Mouse (Mus musculus) monocyte, adult 2 months (primary cell): ENCODE data around the gene Cdhr3.
A peak's percentile ranks its signal among the peaks of the same experiment; 100 is the strongest.
"Not testable (repeated sequence)": the region's sequence is repeated elsewhere in the genome, so short reads cannot be mapped to it uniquely, and the experiment has no call there.

ENCODE experiments used
- DNase-seq, 2 experiments: peaks; one replicate each; pipeline ENCODE4 v3.0.0; 2022; ENCODE audit warnings: low spot score in 2 of 2, low read depth in 1 of 2

The Cdhr3 gene

DNA sequence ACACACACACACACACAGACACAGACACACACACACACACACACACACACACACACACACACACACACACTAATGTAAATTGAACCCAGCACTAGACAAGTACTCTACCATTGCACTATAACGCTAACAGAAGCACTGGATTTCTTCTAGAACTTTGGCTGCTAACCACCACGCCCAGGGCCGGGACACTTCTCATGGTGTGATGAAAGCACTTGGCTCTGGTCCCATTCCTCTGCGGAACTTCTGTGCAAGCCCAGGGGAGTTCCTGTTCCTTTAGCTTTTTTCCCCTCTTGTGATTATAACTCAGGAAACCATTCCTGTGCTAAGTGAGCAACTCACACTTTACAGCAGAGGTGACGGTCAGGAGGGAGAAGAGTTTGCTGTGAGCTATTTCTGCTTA lies 9.3 kb downstream of the Cdhr3 start:
- DNase-seq: peak; percentile 19 to 46

DNA sequence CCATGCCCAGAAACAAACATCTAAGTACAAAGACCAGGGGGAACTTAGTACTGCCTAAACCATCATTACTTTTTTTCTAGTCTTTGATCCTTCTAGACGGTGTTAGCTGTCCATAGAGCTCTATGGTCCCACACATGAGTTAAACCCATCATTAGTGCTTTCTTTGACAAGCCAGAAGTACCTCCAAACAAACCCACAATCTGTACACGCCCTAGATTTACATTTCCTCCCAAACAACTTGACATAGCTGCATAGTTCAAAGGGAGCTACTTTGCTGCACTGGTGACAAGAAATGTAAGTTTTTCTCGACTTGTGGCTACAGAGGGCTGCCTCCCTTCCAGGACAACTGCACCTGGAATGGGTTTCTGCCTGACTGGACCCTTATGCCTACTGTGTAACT lies 16.4 kb downstream of the Cdhr3 start:
- no peak for DNase-seq

DNA sequence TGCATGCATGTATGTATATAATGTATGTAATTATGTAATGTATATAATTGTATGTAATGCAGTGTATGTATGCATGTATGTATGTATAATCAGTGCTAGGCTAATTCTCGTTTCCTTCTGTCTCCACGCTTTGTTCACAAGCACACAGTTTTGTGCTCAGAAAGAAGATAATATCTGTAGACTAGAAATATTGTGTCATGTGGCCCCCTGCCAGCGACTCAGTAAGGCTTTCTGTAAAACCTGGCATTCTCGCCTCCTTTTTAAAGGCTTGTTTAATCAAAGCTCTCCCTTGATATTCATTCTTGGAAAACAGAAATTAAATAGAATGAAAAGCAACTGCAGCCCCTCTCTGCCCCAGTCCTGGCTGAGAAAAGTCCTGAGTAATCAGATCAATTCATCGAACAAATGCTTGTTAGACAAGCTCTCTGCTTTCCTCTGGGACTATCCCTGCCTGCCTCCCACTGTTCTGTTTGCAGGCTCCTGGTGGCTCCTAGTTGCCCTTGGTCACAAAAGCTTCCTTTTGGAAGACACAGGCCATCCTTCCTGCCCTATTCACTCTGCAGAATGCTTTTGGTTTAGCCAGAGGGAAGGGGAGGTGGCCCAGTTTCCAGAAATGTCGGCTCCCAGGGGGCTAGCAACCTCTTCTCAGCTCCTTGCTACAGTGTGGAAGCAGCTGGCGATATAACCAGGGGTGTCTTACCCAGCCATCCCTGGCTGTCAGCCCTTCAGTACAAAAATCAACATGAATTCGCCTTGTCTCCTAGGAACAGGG lies 20.6 kb downstream of the Cdhr3 start:
- DNase-seq: no peak

DNA sequence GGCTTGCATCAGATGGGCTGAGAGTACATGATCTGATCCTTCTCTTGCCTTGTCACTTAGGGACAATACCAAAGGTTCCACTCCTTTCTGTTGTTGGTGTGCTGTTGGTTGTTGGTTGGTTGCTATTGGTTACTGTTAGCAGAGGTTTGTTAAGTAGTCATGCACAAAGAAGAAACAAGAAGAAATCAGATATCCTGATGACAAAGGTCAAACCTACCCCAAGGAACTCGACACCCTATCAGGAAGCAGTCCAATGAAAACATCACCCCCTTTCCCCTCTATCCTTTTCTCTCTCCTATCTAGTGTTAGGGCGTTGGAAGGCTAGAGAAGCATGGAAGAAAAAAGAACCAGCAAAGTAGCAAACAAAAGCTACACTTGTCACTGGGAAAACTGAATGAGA lies 23.7 kb downstream of the Cdhr3 start:
- DNase-seq: no peak

DNA sequence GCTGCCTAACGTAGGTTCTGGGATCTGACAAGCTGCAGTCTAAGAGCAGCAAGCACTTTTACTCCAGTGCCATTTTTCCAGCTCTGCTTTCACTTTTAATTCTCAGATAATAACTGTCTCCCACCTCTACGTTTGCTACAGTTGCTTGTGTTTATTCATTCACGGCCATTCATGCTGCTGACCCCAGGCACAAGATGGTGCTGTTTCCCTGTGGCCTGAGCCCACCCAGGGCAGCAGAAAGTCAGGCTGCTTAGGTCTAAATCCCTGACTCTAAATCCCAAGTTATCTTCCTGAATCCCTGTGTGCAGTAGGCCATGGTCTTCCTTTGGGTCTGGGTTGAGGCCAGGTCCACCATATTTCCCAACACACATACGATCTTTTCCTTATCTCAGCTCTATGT lies 26.3 kb downstream of the Cdhr3 start:
- no peak for DNase-seq

DNA sequence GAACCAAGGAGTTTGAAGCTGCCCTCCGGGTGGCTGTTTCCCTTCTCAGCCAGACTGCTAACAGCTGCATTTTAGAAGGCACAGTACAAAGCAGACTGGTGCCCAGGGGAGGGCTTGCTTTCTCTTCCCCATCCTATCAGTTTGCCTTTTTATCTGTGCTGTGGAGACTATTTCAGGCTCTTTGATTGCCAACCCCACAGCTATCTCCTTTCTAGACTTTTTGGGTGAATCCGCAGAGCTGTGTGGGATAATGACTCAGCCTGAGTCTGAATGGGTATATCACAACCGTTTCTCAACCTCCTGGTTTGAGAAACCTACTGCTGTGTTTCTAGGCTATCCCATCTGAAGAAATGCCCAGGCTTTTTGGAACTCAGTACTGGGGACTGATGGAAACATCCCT lies 27.5 kb downstream of the Cdhr3 start:
- DNase-seq: no peak

DNA sequence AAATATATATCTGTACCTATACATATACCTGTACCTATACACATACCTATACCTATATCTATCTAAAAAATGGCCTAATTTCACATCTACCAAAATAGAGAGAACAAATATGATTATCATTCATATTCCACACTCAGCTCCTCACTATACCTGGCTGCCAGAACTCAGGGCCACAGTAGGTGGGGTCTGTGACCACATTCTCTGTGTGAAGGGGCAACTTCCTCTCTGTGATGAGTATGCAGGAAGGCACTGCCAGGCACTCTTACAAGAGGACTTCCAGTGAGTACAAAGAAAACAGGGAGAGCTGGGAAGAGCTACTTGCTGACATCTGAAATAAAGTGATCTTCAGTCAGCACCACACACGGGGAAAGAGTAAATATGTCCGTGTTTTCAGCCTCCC lies 28.4 kb downstream of the Cdhr3 start:
- no peak for DNase-seq

DNA sequence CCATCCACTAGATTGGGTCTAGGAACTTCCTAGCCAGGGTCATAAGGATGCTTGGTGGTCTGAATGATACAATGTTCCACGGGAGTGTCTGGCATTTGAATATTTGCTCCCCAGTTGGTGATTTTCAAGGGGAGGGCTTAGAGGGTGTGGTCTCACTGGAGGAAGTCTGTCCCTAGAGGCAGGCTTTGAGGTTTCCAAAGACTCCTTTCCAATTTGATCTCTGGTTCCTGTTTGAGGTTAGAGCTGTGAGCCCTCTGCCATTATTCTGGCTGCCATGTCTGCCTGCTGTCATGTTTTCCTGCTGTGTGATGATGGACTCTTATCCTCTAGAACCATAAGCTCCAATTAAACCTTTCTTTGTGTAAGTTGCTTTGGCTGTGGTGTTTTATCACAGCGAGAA lies 29.4 kb downstream of the Cdhr3 start:
- no peak for DNase-seq

DNA sequence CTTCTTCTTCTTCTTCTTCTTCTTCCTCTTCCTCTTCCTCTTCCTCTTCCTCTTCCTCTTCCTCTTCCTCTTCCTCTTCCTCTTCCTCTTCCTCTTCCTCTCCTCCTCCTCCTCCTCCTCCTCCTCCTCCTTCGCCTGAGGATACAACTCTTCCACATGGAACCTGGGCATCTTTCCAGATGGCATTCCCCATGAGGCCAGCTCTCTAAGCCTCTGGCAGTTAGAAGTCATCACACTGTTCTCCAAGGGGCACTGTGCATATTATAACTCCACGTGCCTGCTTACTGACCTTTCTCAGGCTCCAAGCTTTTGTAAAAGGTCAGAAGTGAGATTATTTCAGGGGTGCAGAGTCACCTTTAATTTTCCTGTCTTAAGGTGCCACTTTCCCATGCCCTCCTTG lies 30.3 kb downstream of the Cdhr3 start:
- DNase-seq: not testable (repeated sequence)

DNA sequence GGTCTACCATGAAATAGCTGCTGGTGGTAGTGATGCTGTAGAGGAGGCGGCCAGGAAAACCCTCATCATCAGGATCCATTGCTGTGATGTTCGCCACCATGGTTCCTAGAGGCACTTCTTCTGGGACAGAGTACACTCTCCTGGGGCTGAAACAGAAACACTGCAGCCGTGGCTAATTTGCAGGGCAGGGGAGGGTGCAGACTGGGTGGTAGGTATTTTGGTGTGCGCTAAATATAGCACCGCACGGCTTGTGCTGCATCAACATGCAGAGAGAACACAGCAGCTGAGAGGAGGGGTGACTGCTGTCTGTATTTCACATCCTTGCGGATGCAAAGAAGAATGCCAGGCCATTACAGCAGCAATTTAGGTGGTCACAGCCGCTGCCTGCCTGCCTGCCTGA lies 31.0 kb downstream of the Cdhr3 start:
- no peak for DNase-seq

DNA sequence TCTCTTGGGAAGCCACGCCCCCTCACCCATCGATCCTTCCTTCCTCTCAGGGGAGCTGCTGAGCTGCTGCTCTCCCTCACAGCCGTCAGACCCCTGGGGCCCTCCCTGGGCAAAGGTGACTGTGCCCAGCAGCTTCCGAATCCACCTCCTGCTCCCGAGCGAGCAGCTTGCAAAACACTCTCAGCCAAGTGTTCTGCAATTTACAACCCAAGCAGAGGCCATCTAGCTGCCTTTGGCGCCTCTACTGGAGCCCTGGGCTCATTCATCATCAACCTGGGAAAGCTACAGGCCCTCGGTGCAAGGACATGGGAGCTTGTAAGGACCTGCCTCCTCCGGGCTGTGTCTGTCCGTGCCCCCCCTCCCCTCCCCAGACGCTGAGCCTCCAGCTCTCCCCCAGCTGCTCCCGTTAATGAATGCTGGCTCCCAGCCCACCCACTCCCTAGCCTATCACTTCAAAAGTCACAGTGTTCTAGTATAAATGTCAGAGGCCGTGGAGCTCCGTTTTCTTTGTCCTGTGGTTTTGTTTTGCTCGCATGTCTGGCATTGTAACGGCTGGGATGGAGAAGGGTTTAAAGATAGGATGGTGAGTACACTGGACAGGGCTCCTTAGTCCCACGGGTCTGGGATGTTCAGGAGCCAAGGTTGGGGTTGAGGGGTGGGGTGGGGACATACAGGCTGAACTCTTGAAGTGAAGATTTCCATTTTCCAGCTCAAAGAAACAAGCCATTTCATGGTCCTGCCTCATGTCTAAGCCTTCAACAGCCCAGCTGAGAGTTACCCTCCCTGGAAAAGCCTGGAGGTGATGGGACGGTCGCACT lies 35.2 kb downstream of the Cdhr3 start:
- no peak for DNase-seq

DNA sequence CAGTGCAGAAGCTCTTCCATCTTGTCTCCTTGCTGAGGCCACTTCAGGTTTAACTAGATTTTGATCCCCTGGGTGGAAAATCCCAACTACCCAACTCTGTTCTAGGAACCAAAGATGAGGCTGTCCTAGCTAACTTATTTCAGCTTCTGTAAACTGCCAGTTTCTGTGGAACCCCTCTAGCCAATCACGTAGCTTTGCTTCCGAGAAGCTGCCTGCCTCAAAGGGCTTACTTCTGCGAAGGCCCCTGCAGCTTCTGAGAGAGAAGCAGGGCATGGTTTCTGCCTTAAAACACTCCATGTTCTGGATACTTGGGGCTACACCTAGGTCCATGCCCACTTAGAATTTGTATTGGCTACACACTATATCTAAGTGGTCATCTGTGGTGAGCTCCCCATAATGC lies 36.1 kb downstream of the Cdhr3 start:
- DNase-seq: no peak

DNA sequence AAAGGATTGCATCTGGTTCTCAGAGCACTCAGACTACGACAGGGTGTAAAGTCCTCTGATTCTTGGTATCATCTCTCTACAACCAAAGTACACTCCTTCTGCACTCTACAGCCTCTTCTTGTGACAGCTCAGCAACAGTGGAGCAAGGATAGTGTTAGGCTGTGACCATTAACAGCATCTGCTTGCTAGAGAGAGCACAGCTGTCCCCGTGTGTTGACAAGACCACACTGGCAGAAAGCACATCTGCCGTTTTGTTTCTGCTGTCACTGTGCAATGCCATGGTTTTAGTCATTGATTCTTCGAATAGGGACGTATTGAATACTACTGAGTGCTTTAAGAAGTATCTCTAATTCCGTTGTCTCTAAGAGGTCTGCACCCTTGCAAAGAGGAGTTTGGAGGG lies 36.6 kb downstream of the Cdhr3 start:
- no peak for DNase-seq

DNA sequence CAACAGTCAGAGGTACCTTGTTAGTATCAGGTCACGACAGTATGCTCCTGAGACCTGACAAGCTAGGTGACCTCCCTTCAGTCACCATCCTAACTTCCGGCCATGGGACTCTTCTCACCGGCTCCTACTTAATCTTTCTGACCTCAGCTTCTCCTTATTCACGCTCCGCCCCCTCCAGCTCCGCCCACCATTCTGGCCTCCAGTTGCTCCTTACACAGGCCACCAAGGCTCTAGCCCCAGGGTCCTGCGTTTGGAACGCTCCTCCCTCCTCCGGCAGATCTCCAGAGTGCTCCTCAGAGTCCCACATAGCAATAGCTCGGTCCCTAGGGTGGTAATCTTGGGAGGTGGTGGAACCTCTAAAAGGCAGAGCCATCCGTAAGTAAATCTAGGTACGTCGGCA lies 38.9 kb downstream of the Cdhr3 start:
- no peak for DNase-seq

DNA sequence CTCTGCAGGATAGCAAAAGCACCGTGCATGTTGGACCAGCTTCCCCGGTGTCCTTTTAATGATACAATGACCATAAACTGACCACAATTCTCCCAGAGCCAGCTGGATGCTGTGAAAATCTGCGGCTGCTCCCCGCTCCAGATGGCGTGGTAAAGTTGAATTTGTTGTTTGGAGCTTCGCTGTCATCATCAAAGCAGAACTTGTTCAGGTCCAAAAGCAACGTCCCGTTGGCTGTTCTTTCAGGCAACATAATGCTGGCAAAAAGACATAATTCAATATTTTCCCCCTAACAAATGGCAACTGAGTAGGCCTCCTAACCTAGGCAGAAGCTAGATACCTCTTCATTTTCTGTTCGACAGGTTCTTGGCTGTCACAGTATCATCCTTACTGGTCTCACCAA lies 39.4 kb downstream of the Cdhr3 start:
- DNase-seq: no peak

DNA sequence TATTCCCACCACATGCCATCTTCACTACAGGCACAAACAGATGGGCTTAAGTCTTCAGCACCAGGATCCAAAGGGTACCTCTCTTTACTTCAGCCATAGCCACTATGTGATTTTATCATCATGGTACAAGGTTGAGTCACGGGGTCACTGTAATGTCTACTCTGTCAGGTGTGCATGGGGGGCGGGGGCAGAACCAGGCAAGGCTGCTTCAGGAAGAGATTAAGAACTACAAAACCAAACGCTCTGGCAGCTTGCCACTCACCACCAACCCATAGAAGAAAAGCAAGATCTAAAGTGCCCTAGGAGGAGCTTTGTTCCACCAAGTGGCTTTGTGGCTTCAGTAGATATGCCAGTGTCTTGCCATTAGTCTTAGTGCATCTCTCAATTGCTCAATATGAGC lies 44.3 kb downstream of the Cdhr3 start:
- no peak for DNase-seq

DNA sequence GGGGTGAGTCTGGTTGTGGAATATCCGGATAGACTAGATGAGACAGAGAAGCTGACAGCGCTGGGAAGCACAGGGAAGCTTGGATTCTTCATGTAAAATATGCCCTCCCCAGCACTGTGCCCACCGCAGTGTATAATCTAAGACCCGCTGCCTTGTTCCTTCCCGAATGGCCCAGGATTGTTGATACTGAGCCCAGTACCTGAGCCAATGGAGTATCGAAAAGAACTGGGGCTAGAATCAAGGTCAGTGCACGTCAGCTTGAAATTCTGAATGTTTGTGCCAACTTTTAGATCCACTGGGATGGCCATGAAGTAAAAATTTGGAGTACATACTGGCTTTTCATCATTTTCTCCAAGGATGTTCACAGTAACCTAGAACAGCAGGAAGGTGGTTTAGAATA lies 46.2 kb downstream of the Cdhr3 start:
- DNase-seq: no peak

DNA sequence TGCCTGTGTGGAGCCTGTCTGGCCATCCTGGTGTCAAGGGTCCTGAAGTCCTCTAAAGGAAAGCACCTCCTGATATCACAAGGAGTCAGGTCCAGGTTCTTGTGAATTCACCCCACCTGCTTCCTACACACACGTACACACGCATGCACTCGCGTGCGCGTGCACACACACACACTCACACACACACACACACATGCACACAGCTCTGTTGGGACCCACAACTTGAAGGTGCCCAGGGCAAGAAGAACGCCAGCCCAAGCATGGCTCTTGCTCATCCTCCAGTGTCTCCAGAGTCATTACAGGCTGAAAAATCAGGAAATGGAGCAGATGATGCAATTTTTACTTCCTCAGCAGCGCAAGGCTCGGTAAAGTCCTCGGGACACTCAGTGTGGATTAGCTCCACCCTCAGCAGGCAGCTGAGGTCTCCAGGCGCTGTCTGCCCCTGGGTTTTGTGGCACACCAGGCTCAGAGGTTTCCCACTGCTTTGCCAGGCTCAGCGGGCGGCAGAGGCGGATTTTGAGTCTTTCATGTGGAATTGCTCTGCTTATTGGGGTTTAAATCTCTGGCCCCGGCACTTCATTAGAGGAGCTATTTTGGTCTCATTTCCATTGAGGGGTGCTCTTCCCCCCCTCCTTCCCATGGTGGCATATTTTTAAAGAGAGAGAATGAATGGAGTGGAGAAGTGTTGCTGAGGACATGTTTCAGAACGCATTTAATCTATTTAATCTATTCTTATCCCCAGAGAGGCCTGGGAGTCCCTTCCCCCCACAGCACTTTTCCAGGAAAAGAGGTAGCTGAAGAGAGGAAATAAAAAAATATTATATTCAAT lies 46.9 kb downstream of the Cdhr3 start:
- peak; percentile 26 to 50 for DNase-seq

DNA sequence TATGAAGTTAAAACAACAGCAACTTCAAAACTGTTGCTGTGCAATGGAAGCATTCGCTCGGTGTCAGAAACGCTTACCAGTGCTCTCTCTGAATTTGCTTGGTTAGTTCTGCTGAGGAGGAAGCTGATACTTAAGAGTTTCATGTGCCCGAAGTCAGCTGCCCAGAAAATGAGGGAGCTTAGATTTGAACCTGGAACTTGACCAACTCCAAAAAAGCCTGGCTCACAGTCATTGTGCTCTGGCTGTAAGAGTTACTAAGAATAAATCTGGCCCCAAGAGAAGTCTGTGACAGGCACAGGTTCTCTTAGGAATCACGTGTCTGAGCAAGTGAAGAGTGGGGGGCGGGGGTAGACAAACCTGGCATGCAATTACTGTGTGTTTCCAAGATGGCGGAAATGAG lies 51.2 kb downstream of the Cdhr3 start:
- no peak for DNase-seq

DNA sequence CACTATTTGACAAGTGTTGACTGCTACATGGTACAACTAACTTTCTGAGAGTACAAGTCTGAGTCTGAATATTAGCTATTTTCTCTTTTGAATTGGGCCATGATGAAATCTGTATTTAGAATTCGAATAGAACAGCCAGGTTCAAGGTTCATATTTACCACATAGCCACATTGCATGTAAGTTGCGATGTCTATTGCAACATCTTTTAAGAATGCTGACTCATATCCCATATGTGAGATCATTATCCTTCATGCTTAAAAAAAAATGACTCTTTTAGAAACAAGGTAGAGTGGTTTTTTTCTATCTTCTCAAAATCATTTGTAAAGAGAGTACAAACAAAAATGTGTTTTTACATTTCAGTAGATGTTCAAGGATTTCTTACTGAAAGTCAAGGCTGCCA lies 51.9 kb downstream of the Cdhr3 start:
- DNase-seq: no peak

DNA sequence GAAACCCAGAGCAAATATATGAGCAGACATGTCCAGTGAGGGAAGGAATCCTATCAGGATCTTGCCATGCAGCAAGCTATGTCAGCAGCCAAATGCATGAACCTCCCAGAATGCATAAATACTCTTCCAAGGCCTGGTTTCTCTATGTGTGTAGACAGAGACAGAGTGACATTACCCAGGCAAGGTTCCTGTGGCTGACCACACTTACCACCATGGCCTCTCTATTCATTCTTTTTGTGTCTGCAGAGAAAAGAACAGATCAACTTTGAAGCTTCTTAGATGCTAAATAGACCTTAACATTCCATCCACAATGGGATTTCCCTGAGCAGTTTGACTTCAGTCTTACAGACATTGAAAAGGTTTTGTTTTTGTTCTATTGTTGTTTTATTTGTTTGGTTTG lies 54.0 kb downstream of the Cdhr3 start:
- no peak for DNase-seq
